Mouse (Mus musculus): ENCODE results near the gene Usp11. TPM values are rescaled to one million over a fixed set of nuclear protein-coding genes. Genes with fewer than 3 reads are reported as not detected.
"Not testable (repeated sequence)": the region's sequence is repeated elsewhere in the genome, so short reads cannot be mapped to it uniquely, and the experiment has no call there.

The Usp11 gene
- 100 to 1,000 TPM; 114 to 129 TPM for total RNA-seq (2021)
- long read RNA-seq, transcript Usp11-201 (21 exons, 3,467 nt) = major isoform, 222 of 266 reads
- long read RNA-seq, partial matches to known transcripts = 20 of 266 reads
- long read RNA-seq, other reads (novel, unspliced or antisense) = 24 of 266 reads

- DNase-seq (ENCODE audit: low spot score in 2 of 2) = peak; percentile 38 to 39
Measured at GRCm38 (mm10) chrX:20703741-20704290, at the start of gene Usp11. TSS of gene Usp11 (plus strand) at chrX:20703906.

- no peak for DNase-seq (ENCODE audit: low spot score in 2 of 2)
Measured at GRCm38 (mm10) chrX:20657593-20657992, 46.1 kb upstream of the Usp11 start.

DNA sequence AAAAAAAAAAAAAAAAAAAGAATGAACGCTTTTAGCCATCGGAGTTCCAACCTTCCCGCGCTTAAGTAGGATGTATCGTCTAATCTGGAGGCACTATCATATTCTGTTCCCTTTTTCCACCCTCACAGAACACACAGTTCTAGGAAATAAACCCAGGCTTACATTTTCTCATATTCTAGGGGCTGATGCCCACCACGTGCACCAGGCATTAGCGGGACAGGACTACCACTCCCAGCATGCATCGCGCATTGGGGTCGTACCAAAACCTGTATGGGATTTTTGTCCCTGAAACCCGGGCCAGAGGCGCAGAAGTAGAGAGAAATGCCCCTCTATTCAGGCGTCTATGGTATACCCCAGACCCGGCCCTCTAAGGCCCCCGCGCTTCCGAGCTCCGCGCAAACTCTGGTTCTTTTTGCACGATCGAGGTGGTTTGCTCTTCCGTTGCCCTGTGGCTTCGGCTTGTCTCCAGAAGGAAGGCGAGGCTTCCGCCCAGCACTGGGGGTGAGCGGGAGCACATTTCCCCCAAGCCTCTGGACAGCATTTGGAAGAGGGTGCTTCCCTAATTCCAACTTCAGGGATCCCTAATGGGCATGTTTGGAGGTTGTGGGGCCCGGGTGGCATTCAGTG is 45.6 kb upstream of the Usp11 start, which contains the start of gene Uba1:
Gene Uba1 (plus strand): TSS at position 301 of the 627 bp plus-strand sequence.
- peak; percentile 77 to 88 for DNase-seq (ENCODE audit: low spot score in 2 of 2)

DNA sequence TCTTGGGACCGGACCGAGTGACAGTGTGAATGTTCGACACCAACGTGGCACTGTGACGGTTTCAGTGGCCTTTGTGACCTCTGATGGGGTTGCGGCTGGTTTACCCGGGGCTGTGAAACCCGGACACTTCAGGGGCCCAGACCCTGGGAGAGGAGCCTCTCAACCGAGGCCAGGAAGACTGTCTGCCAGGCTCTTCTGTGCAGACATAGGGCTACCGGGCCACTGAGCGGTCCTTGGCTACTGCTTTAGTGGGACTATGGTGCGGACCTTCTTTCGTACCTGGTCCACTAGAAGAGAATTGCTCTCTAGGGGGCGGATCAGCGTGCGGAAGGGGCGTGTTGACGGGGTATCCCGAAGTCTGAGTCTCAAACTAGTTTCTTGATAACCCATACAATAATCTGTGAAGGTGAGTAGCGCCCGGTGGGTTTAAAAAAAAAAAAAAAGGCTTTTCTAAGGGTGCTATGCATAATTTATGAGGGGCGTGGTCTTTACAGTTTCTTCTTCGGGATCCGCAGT is 44.8 kb upstream of the Usp11 start:
- DNase-seq (ENCODE audit: low spot score in 2 of 2) = no peak

GRCm38 (mm10) chrX:20662317-20662715 is 41.4 kb upstream of the Usp11 start:
- DNase-seq (ENCODE audit: low spot score in 2 of 2) = no peak

- peak; percentile 68 to 91 for DNase-seq (ENCODE audit: low spot score in 2 of 2)
Measured at GRCm38 (mm10) chrX:20662716-20663443, 40.8 kb upstream of the Usp11 start.

DNA sequence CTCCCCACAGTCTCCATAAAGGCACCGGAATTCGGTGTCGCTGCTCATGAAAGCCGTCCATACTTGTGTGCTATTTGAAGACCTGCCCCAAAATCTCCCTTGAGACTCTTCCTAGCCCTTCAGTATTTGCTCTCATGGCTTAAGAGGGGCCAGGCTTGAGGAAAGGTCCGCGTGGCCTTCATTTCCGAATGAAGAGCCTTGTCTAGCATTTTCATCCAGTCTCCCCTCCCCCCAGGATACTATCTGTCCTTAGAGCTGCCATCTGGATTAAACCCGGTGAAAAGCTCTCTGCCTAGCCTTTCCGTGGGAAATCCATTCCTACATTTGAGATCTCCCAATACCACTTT is 40.3 kb upstream of the Usp11 start:
- peak in 1 of 2 experiments; percentile 39 for DNase-seq (ENCODE audit: low spot score in 2 of 2)

- peak; percentile 84 to 88 for DNase-seq (ENCODE audit: low spot score in 2 of 2)
Measured at GRCm38 (mm10) chrX:20687519-20688067, 16.1 kb upstream of the Usp11 start, which contains the start of gene Cdk16. TSS of gene Cdk16 (plus strand) at chrX:20687954.

- DNase-seq (ENCODE audit: low spot score in 2 of 2) = peak; percentile 79 to 80
Measured at GRCm38 (mm10) chrX:20688068-20688547, 15.6 kb upstream of the Usp11 start.

DNA sequence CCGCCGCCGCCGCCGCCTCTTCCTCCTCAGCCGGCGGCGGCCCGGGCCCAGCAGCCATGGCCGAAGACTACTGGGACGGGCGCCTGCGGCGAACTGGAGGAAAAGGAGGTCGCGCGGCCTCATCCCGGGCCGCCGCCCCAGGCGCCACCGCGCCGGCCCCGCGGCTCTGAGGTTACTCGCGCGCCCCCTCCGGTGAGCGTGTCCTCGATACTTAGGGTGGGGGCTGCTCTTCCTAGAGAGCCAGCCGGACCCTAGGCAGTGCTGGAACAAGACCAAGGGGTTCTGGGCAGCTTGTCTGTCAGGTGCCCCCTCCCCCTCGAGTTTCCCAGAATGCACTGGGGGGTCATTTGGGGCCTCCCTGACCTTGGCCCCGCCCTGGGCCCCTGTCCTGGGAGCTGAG is 15.1 kb upstream of the Usp11 start:
- DNase-seq (ENCODE audit: low spot score in 2 of 2) = peak; percentile 2 to 21

DNA sequence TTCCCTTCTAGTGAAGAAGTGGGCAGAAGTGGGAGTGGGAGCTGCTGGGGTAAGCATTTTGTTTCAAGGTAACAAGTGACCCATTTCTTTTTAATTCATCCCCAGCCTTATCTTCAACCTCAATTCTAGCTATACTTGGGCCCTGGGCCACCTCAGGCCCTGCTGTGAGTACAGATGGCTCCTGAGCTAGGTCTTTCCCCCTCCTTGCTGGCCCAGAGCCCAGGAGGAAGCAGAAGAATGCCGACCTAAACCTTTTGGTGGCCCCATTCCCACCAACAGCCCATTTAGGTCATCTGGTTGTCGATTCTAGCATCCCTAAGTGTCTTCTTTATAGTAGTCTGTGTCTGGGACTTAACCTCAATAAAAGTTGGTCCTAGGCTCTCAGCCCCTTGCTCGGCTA is 12.1 kb upstream of the Usp11 start:
- no peak for DNase-seq (ENCODE audit: low spot score in 2 of 2)

DNA sequence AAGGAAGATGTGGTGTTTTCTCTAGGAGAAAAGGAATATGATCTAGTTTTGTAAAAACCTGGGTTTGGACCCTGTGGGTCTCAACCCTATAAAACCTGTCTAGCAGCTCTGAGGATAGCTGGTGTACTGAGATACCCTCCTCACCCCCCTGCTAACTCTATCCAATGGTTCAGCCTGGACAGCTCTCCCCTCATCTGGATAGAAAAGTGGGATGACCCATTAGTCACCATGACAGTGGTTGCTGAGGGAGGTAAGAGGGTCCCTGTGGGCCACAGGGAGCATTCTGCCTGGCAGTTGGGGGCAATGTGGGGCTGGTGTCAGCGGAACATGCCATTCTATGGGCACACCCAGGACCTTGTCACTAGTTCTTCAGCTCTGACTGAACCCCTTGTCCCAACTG is 11.1 kb upstream of the Usp11 start:
- no peak for DNase-seq (ENCODE audit: low spot score in 2 of 2)

- no peak for DNase-seq (ENCODE audit: low spot score in 2 of 2)
Measured at GRCm38 (mm10) chrX:20695842-20696241, 7.9 kb upstream of the Usp11 start.

DNA sequence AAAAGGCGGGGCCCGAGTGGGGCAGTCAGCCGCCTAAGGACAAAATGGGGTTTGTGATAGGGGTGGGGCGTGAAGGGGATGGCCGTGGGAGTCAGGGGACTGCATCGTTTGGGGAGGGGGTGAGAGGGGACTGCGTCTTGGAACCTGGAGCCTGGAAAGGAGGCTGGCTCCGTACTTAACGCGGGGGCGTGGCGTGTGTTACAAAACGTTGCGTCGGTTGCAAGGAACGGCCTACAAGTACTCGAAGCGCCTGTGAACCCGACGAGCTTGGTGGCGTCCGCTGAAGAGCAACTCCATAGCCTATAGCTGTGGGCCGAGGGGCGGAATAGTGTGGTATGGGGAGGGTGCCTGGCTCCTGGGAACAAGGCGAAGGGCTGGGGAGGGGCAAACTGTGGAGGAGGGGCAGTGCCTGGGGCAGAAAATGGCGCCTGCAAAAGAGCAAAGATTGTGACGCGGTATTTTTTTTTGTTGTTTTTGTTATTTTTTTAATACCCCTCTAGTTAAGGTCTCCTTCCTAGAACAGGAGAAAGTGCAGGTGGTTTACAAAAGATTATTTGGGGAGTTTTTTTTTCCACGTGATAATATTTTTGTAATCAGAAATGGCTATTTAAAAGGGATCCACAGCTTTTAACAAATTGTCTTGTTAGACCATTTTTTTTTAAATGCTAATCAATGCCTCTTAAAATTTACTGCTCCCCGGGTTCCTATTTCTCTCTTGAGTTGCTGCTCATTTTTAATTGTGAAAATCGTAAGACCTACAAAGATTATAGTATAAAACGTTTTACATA is 783 bp downstream of the Usp11 start:
- DNase-seq (ENCODE audit: low spot score in 2 of 2) = peak; percentile 65 to 77

DNA sequence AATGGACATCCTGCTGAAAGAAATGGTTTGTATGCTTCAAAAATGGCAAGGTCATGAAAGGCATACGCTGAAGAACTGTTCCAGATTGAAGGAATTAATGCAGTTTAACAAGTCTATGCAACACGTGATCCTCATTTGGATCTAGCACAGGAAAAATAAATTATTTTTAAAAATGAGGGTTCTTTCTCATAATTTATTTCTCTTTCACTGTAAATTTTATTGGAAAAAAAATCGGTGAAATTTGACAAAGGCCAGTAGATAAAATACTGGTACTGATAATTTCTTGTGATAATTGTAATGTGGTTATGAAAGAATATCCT is 1.3 kb downstream of the Usp11 start:
- DNase-seq (ENCODE audit: low spot score in 2 of 2) = no peak

DNA sequence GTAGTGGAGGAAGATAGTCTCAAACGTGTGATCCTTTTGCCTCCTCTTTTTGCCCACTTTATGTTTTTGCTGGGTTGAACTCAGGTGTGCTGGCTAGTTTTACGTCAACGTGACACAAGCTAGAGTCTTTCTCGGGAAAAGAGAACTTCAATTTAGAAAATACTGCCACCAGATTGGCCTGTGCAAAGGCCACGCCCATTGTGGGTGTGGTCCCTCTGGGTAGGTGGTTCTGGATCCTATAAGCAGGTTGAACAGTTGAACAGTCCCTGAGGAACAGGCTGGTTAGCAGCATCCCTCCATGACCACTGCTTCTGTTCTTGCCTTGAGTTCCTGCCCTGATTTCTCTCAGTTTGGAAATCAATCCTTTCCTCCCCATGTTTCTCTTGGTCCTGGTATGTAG is 25.0 kb downstream of the Usp11 start:
- DNase-seq (ENCODE audit: low spot score in 2 of 2) = no peak

DNA sequence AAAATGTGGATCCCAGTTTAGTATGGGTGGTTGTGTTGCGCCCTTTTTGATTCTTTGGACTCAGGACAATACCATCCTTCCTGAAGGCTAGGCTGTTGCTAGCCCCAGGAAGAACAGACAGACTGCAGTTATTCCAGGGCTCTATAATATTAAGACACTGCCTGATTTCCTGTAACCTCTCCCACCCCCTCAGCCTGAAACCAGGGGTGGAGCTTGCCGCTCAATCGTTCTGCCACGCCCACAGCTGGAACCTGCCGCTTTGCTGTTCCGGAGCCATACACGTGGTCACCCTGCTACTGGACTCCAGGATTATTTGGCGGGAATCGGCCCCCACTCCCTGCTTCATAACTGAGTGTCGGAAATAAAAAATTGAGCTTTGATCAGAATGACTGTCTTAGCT is 26.3 kb downstream of the Usp11 start:
- DNase-seq (ENCODE audit: low spot score in 2 of 2) = not testable (repeated sequence)

GRCm38 (mm10) chrX:20736479-20736878 is 32.8 kb downstream of the Usp11 start:
- peak in 1 of 2 experiments; percentile 40 for DNase-seq (ENCODE audit: low spot score in 2 of 2)

GRCm38 (mm10) chrX:20748829-20749228 is 45.1 kb downstream of the Usp11 start:
- DNase-seq (ENCODE audit: low spot score in 2 of 2) = no peak

GRCm38 (mm10) chrX:20761201-20761600 is 57.5 kb downstream of the Usp11 start:
- no peak for DNase-seq (ENCODE audit: low spot score in 2 of 2)
